Mouse (Mus musculus) heart, adult 10 weeks (tissue): ENCODE measurements around the gene Olfr12. TPM values are rescaled to one million over a fixed set of nuclear protein-coding genes. Genes with fewer than 3 reads are reported as not detected.

Experiments
- polyA plus RNA-seq: library from polyadenylated mRNA; stranded (reverse); fragments of 350-450 nt; fragmentation: Illumina TruSeq; extraction: RNeasy Lipid Tissue Mini Kit (QIAGEN cat#74804); gene quantifications from one replicate; pipeline ENCODE4 v1.2.3, GENCODE M21; 2014; ENCODE audit warnings: low read depth, low replicate concordance

Olfr12 gene
- polyA plus RNA-seq: not detected

GRCm38 (mm10) chr1:92617488-92617887 is at the start of gene Olfr12:
Olfr12 (plus strand) TSS chr1:92617788.

GRCm38 (mm10) chr1:92571022-92571421 is 46.6 kb upstream of the Olfr12 start, which contains the start of gene Olfr1413:
Olfr1413 (plus strand) TSS chr1:92571322.

DNA sequence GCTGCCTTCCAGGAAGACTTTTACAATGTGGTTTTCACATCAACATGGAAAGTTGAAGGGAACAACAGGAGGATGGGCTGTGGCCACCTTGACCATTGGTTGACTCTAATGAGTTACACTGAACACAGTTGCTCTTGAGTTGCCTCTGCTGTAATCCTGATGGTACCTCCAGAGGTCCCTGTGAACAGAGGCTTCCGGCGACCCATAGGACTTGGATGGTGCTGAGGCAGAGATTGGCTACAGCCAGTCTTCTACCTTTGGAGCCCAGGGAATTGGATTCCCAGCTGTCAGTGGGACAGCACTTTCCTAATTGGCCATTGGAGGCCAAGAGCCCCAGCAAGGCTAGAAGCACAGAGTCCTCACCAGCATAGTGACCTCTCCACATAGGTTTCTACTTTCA is 32.1 kb upstream of the Olfr12 start, which contains the start of gene Olfr1412:
TSS of gene Olfr1412 (plus strand) at position 301 of the 400 bp plus-strand sequence.

DNA sequence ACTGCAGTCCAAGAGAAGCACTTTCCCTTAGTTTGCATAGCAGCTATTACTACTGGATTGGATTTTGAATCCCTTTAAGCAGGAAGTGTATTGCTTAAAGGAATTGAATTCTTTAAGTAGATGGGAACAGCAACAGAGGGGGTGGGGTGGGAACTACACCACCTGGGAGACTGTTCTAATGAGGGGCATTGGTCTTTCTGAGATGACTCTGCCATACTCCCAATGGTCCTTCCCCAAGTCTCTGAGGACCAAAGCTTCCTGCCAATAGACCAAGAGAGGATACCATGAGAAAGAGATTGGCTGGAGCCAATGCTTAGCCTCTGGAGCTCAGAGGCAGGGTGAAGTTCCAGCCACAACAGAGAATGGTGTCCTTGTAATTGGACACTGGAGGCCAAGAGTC is 23.5 kb upstream of the Olfr12 start, which contains the start of gene Olfr1411:
TSS of gene Olfr1411 (plus strand) at position 301 of the 400 bp plus-strand sequence.

GRCm38 (mm10) chr1:92605482-92605881 is 12.1 kb upstream of the Olfr12 start, which contains the start of gene Olfr1410:
Olfr1410 (plus strand) TSS chr1:92605782.

DNA sequence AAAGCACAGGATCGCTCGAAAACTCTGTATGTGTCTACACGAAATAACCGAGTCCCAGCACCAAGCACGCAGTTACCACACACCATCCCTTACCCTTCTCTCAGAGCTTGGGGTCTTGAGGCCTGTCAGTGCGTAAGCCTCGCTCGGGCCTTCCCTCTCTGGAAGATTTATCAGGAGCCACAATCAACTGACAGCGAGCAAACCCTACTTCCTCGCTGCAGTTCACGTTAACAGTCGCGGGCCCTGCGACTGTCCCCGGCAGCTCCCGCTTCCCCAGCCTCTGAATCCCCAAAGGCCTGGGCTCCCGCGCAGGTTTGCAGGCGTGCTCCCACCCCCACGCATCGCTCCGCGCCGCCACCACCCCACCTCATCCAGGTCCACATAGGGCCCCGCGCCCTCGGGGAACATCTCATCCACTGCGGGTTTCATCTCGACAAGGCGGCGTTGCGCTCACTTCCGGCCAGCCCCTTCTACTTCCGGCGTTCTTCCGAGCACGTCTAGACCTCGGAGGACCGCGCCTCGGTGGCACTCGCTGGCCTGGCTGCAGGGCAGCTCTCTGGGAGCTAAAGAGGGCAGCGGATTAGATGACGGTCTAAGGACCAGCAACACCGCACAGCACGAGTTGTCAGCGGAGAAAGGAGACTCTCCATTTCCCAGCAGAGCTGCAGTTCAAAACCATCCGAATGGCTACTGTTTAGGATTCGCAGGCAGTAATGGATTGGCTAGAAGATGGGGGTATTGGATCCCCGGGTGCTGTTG is 24.1 kb downstream of the Olfr12 start, which contains the start of gene Cops9:
TSS of gene Cops9 (minus strand) at position 472 of the 759 bp plus-strand sequence.

GRCm38 (mm10) chr1:92648673-92649072 is 31.1 kb downstream of the Olfr12 start, which contains the start of gene Otos:
Otos (minus strand) TSS chr1:92648841.

Other genes starting within 250 kb of the Olfr12 start
- 627 TPM for gene Ndufa10, start 143.9 kb upstream of the Olfr12 start, polyA plus RNA-seq
- gene Olfr1416, start 132.7 kb upstream of the Olfr12 start, polyA plus RNA-seq: not detected
- gene Olfr1415, start 121.7 kb upstream of the Olfr12 start, polyA plus RNA-seq: not detected
- gene Olfr1414, start 99.1 kb upstream of the Olfr12 start, polyA plus RNA-seq: not detected
- gene Olfr1413, start 46.5 kb upstream of the Olfr12 start, polyA plus RNA-seq: not detected
- gene Olfr1412, start 32.0 kb upstream of the Olfr12 start, polyA plus RNA-seq: not detected
- not detected for gene Olfr1411, start 23.4 kb upstream of the Olfr12 start, polyA plus RNA-seq
- not detected for gene Olfr1410, start 12.0 kb upstream of the Olfr12 start, polyA plus RNA-seq
- gene Cops9, start 24.2 kb downstream of the Olfr12 start, polyA plus RNA-seq: 242 TPM
- gene Otos, start 31.1 kb downstream of the Olfr12 start, polyA plus RNA-seq: not detected
- 220 TPM for gene Gpc1, start 213.9 kb downstream of the Olfr12 start, polyA plus RNA-seq